Comparison of ENCODE assay signal across 8 mouse cellular contexts in genomic region chr6:145934001-145934696, GRCm38 (mm10). TPM values are rescaled to one million over a fixed set of nuclear protein-coding genes. Genes with fewer than 3 reads are reported as not detected.
A peak's percentile ranks its signal among the peaks of the same experiment; 100 is the strongest.
DNase-seq lines count a peak whose midpoint lies in the region; ATAC-seq and TF ChIP-seq lines count a peak whose summit lies in the region.

No protein-coding gene starts in this region.

- H3K9ac ChIP-seq in liver, embryonic 16.5 days (ENCODE audit: low read depth, low read length), result no peak overlapping the region

- TF ChIP-seq POLR2A in olfactory bulb, adult 2 months (IDR thresholded peaks at IDR 0.05; ENCODE audit: insufficient read depth, low read depth, low read length), result peak; percentile 65

- no peak for DNase-seq in G1E (ENCODE audit: low spot score)
- peak; percentile 61 for DNase-seq in cerebellum, adult 8-10 months
- peak; percentile 62 for DNase-seq in forelimb bud, embryonic 11.5 days (ENCODE audit: low read depth, low spot score)
- DNase-seq in heart, postnatal 25 days (ENCODE audit: low spot score), result peak; percentile 74
- peak; percentile 52 to 79 for DNase-seq in layer of hippocampus, adult 18-20 months (ENCODE audit: low spot score in 2 of 2)
- peak; percentile 74 to 79 for DNase-seq in urinary bladder, postnatal 4 days (ENCODE audit: low spot score in 2 of 2)

- intact Hi-C loops in heart, postnatal 25 days (cut with DNase I), result loop anchor here (2.0 to 5.0 kb wide), 2 partner anchors 47 to 65 kb away; no protein-coding TSS in a partner anchor

- H3K27me3 ChIP-seq in G1E (ENCODE audit: insufficient read depth, low read length), result no peaks in the 10 kb centered on the region; the same call in 1 of the 2 replicates
- H3K27me3 ChIP-seq in liver, embryonic 16.5 days (ENCODE audit: control insufficient read depth, insufficient read depth, low read depth, low read length), result no peaks in the 10 kb centered on the region

- H3K9me3 ChIP-seq in G1E (replicated peaks), result peaks cover 63% of the 10 kb centered on the region
- H3K9me3 ChIP-seq in liver, embryonic 16.5 days (replicated peaks; ENCODE audit: control insufficient read depth, low read length), result no peaks in the 10 kb centered on the region

- no peak overlapping the region for H3K27ac ChIP-seq in liver, embryonic 16.5 days (ENCODE audit: low read length)
- H3K27ac ChIP-seq in olfactory bulb, adult 2 months (ENCODE audit: insufficient read depth, low read depth, low read length), result peak overlapping the region; percentile 93

- no peaks in the 10 kb centered on the region for H3K4me1 ChIP-seq in G1E (ENCODE audit: insufficient read depth, low read depth, low read length)
- H3K4me1 ChIP-seq in liver, embryonic 16.5 days (ENCODE audit: control insufficient read depth, low read depth, low read length), result no peaks in the 10 kb centered on the region
- peaks cover 9% of the 10 kb centered on the region for H3K4me1 ChIP-seq in olfactory bulb, adult 2 months (ENCODE audit: control insufficient read depth, insufficient read depth, low read length)

- ATAC-seq in G1E (ENCODE audit: extremely low read depth, insufficient number of reproducible peaks, low FRiP score, poor library complexity, severe bottlenecking), result no peak
- no peak for ATAC-seq in liver, embryonic 16.5 days (ENCODE audit: low read depth)

- H3K4me2 ChIP-seq in liver, embryonic 16.5 days (ENCODE audit: low read depth, low read length), result peak overlapping the region; percentile 24; the same call in 1 of the 2 replicates

- H3K36me3 ChIP-seq in G1E (replicated peaks), result no peaks in the 10 kb centered on the region
- no peaks in the 10 kb centered on the region for H3K36me3 ChIP-seq in liver, embryonic 16.5 days (ENCODE audit: control insufficient read depth, insufficient read depth)

- H3K4me3 ChIP-seq in G1E (ENCODE audit: low read depth, low read length), result peak overlapping the region; percentile 38; the same call in 1 of the 2 replicates
- peak overlapping the region; percentile 7; the same call in 1 of the 2 replicates for H3K4me3 ChIP-seq in liver, embryonic 16.5 days (ENCODE audit: low read depth, low read length)
- H3K4me3 ChIP-seq in olfactory bulb, adult 2 months (ENCODE audit: insufficient read depth, low read depth, low read length), result peak overlapping the region; percentile 45

- 31% methylated on average over 28 of the region's 28 CpGs for WGBS in liver, embryonic 16.5 days (ENCODE audit: insufficient replicate concordance)
- 6% methylated on average over 28 of the region's 28 CpGs for WGBS in olfactory bulb, adult 2 months

- no peak for TF ChIP-seq CTCF in G1E (IDR thresholded peaks at IDR 0.05; ENCODE audit: low read depth, low read length)
- TF ChIP-seq CTCF in olfactory bulb, adult 2 months (IDR thresholded peaks at IDR 0.05; ENCODE audit: insufficient read depth, low read depth, low read length), result no peak

RNA-seq across cellular contexts. Expression of gene Sspn, which starts 2.7 kb away (rescaled TPM):
- total RNA-seq in G1E (2014; fragmentation: Nextera tagmentation) (not detected in 2 replicates), G1E (2017) (0.06 and 0.11 TPM in 2 replicates)
- polyA plus RNA-seq in G1E (2012), result not detected in 2 replicates
- 100 to 1,000 TPM; 136 to 145 TPM for total RNA-seq in heart, postnatal 25 days (2021)
- 1 to 10 TPM; 4.8 to 5.2 TPM for total RNA-seq in layer of hippocampus, adult 18-20 months (2021)
- polyA plus RNA-seq in liver, embryonic 16.5 days (2015; fragmentation: Nextera tagmentation; extraction: Ambion mirVana), result 0.74 and 1.2 TPM in 2 replicates
- not detected in 2 replicates for polyA plus RNA-seq in olfactory bulb, adult 2 months (2012; ENCODE audit: insufficient read depth, insufficient read length, low replicate concordance, missing spikeins)

Comparison
In these comparisons a context has a peak if more than half of its experiments do, and no peak if none do; other contexts are left out.
1. RNA of gene Sspn, which starts 2.7 kb away (total RNA-seq): 136 to 145 TPM in heart, postnatal 25 days; 4.8 to 5.2 TPM in layer of hippocampus, adult 18-20 months and 0.06 to 0.11 TPM in G1E; every median in the first group is over 10 times any median in the second.
2. Peak in every context shown above with its lines, with median percentiles within 50 percentile points of each other: H3K4me3 ChIP-seq.